Mouse (Mus musculus) neural tube, embryonic 10.5 days (tissue): ENCODE measurements at regions not wholly inside any gene's neighbourhood (a gene's known extent, or its start where the extent isn't known, plus 50 kb on each side); places are given as distances from the start of the nearest gene placed in this dataset.
"Not testable (repeated sequence)": the region's sequence is repeated elsewhere in the genome, so short reads cannot be mapped to it uniquely, and the experiment has no call there.

Experiments used
- DNase-seq: peaks from one replicate; pipeline ENCODE4 v3.0.0-alpha.2; 2017; ENCODE audit warnings: low spot score; ENCODE audit errors: extremely low spot score

DNA sequence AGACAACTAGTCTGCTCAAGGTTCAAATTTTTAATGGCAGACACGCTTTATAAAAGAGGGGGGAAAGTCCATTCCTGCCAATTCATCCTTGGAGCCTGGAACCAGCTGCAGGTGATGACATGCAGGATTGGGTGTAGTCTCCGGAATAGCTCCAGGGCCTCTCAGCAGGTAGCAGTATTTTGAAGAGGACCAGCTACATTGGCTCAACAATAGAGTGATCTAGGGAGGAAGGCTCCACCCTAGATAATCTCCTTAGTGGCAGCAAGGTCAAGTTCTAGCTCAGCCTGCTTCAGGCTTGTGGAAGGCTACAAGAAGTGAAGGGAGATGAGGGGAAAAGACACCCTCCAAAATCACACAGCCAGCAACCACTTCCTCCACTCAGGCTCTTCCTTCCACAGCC is 1405.1 kb downstream of the 4930444P10Rik start:
- not testable (repeated sequence) for DNase-seq

DNA sequence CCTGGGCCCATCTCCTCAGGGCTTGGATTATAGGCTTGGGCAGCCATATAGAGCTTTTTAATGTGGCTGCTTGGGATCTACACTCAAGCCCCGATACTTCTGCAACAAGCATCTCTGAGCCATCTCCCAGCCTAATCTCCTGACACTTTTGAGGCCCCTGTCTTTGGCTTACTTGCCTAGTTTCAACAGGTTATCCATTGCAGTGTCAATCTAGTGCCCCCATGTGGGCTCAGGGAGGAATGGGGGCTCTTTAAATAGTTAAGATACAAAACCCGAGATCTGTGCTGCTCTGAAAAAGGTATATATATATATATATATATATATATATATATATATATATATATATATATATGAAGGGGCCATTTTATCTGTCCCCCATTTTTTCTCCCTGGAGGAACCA is 1407.0 kb downstream of the 4930444P10Rik start:
- no peak for DNase-seq

DNA sequence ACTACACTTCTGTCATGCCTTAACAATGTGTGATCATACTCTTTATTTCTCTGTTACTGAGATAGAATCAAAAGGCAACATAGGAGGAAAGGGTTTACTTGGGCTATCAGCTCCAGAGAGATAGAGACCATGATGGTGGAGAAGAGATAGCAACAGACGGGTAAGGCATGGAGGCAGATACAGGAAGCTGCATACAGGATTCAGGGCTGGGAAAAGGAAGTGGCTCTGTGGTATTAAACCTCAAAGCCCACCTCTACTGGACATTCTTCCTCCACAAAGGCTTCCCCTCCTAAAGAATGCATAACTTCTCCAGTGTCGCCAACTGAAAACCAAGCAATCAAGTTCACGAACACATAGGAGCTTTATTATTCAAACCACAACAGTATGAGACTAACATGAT is 1412.7 kb downstream of the 4930444P10Rik start:
- DNase-seq: no peak

DNA sequence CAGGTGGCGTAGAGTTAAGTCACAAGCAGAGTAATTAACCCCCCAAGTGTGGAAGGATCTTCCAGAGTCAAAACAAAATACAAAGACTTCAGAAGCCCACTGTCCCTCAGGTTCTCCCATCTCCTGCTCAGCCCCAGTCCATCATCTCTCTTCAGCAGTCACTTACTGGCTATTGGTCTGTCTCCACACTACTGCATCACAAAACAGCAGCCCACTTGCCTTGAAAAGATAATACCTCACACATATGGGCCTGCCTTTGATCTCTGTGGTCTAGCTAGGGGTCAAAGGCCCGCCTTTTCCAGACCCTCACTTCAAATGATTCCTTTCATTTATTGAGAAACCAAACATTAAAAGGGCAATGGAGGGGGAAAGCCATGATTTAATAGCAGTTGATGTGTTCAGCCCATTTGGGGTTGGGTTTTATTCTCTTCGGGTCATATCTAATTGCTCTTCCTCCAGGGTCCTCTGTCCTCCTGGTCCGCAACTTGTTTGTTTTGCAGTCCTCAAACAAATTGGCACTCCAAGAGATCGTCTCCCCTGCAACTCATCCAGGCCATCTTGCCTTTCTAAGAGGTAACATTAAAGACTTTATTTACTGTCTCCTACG is 1420.6 kb downstream of the 4930444P10Rik start:
- DNase-seq: no peak

DNA sequence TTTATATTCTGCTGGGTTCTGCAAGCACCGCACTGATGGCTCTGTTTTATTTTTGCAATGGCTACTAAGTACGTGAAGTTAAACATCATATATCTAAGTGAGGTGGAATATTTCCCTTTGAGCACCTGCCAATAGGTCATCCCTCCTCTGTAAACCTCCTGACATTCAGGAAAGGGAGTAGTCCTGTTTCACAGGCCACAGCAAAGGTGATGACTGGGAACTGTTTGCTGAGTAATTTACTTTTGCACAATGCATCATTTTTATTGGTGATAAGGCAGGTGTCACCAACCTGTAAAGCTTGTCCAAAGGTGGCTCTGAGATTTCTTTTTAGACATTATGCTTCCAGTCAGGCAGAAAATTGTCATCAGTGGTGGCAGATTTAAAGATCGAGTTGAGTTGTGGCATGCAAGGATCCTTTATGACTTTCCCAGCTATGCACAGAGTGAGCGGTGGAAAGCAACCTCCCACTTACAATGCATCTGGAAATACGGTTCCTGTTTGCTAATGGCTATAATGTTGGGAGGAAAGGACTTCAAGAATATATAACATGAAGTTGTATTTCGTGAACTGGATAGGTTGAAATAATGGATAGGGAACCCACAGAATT is 1430.3 kb downstream of the 4930444P10Rik start:
- no peak for DNase-seq

DNA sequence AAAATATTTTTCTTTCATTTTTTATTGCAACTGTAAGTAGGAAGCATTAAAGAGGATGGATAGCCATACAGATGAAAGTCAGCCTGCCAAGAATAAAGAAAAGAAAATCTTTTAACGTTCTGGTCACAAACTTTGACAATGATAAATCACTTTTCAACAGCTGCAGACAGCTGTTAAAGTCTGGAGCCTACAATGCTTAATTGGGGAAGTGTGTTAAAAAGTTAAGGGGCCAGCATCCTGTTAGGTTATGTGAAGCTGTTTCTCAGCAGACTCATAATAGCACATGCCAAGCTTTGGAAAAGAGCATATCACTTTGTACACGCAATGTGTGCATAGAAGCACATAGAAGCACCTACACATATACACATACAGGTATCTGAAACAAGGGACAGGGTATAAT is 1431.3 kb downstream of the 4930444P10Rik start:
- DNase-seq: no peak

DNA sequence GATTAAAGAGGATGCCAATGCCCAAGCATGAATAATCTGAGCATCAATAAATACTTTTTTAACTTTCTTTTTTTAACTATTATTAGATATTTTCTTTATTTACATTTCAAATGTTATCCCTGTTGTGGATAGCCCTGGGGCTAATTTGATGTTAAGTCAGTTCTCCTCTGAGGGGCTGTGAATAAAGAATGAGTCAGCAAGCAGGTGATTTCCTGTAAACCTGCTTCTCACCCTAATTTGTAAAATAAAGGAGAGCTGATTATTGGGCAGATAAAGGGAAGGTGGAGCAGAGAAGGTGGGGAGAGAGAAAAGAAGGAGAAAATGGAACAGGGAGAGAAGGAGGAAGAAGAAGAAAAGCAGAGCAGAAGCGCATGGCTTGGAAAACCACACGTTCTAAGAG is 1442.8 kb downstream of the 4930444P10Rik start:
- DNase-seq: no peak

DNA sequence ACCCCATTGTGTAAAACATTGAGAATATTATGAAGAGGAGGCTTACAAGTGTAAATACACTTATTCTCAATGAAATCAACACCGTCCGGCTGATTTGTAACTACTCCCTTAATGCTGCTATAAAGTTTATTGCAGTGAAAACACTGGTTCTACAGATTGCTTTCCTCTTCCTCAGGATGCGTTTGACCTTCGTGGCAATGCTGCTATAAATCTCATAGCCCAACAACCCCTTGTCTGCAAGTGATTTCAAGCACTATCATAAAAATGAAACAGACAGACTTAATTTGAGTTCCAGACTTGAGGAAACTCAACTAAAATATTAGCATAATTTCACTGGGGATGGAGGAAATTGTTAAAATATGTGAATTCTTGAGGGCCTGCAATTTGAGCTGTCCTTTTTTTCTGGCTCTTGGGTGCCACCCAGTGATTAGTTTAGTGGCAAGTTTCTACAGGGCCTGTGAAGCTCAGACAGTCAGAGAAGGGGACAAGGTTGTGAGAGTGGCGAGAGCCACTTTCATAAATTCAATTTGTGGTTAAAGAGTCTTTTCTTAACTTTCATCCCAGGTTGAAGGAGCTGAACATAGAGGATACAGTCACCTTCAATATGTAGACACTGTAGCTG is 1457.4 kb downstream of the 4930444P10Rik start:
- DNase-seq: no peak

DNA sequence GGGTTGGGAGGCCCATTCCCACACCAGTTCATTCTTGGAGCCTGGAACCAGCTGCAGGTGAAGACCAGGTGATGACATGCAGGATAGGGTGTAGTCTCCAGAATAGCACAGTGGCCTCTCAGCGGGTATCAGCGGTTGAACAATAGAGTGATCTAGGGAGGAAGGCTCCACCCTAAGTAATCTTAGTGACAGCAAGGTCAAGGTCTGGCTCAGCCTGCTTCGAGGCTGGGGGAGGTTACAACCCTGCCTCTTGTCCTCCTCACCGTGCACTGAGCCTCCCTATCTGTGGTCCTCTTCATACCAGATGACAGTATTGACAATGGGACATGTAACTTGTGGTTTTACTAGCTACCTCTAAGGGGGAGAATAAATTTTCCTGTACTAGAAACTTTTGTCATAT is 1461.1 kb downstream of the 4930444P10Rik start:
- DNase-seq: no peak

DNA sequence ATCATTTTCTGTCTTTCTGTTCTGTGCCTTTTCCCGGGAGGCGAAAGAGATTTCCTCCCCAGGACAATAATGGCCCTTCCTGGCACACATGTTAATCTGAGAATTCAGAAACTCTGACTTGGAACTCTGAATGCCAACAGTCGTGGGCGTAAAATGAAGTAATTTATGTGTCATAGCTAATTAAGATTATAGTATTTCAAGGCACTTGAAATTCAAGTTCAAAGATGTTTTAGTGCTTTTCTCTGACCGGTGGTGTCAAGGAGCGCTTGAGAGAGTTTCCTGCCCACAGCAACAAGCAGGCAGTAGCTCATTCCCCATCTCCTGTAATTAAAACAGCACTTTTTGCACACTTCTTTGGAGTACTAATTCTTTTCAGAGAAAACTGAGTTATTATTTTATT is 1465.9 kb downstream of the 4930444P10Rik start:
- no peak for DNase-seq

DNA sequence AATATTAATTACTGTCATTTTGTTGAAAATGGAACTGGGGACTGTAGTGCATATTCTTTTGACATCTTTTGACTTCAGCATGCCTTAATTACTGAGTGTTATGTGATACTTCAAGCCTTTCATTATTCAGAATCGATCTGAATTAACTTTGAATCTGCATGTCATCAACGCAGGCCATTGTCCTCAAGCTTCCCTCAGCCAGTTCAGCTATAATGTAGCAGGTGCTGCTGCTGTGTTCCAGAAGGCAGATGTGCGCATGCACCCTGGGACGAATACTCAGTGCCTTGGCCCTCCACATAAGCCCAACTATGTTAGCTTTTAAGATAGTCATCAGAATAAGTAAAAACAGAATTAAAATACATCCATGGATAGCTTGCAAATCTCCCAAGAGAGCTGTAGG is 1466.4 kb downstream of the 4930444P10Rik start:
- DNase-seq: no peak

DNA sequence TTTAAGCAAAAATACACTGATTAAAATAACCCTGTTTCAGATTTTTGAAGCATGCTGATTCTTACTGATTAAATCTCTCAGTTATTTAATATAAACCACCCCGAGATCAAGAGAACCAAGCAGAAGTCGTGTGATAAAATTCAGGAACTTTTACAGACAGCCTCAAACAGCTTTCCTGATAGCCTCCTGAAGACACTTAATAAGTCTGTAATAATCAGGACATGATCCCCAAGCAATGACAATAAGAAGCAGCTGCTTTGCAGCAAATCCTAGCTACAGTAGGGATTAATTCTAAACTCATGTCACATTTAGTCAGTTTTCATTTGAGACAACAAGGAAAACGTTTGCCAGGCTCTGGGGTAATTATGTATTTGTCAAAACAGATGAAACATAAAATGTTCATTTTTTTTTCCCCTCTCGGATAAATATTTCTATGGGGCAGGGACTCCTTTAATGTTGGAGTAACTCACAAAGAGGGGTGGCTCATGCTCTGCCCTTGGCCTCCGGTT is 1472.1 kb downstream of the 4930444P10Rik start:
- no peak for DNase-seq

DNA sequence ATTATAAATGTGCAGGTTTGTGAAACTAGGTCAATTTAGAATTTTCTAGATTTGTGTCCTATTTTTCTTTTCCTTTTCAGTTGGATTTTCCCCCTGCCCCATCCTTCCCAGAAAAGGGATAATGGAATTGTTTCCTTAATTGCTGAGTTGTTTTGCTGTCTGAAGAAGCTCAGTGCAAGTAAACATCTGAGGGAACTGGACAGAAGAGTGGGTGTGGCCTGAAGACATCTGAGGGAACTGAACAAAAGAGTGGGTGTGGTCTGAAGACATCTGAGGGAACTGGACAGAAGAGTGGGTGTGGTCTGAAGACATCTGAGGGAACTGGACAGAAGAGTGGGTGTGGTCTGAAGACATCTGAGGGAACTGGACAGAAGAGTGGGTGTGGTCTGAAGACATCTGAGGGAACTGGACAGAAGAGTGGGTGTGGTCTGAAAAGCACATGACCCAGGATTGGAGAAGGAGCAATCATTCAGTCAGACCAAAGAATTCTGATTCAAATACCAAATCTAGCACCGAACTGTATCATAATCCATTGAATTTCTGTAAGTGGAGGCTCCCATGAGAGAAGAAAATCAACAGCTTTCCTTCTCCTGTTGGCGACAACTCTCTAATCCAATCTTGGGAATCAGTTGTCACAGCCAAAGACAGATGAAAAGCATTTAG is 1479.8 kb downstream of the 4930444P10Rik start:
- DNase-seq: no peak

DNA sequence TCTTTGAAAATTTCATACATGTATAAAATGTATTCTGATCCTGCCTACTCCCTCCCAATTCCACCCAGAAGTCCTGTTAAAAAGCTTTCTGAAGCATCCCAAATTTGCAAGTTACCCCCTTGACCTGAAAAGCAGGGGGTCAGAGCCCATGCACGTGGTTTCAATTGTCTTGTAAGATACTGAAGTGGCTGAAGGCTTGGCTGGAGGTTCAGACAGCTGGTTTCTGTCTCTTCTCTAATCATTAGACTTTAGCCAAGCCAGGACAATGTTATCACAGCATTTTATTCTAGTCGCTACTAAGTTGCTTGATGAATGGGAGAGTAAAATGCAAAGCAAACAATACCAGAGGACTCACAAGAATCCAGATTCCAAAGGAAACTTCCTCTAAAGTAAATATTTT is 1484.1 kb downstream of the 4930444P10Rik start:
- DNase-seq: no peak

DNA sequence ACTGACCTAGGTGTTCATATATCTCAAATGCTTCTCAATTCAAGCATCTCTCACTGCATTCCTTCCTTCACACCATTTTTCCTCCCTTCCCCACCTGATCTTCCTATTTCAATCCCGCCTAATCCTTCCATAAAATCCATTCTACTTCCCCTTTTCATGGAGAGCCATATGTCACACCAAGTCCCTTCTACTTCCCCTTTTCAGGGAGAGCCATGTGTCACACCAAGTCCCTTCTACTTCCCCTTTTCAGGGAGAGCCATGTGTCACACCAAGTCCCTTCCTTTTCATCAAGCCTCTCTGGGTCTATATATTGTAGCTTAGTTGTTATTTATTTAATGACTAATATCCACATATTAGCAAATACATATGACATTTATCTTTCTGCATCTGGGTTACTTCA is 1497.2 kb downstream of the 4930444P10Rik start:
- DNase-seq: no peak

DNA sequence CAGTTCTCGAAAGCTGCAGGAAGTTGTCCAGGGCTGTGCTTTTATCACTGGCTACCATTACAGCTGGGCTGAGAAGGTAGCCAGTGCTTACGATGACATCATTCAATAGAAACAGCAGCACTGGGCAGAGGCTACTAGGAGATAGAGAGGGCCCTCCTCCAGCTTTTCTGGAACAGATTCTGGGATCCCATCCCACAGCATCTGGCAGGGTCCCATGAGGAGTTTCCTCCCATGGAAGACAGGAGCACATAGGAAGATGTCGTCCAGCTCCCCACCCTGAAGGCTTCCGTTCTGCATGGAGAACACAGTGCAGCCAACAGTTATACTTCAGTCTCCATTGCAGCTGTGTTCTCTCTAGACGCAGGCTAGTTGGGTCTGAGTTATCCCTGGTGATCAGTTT is 1503.2 kb downstream of the 4930444P10Rik start:
- no peak for DNase-seq

DNA sequence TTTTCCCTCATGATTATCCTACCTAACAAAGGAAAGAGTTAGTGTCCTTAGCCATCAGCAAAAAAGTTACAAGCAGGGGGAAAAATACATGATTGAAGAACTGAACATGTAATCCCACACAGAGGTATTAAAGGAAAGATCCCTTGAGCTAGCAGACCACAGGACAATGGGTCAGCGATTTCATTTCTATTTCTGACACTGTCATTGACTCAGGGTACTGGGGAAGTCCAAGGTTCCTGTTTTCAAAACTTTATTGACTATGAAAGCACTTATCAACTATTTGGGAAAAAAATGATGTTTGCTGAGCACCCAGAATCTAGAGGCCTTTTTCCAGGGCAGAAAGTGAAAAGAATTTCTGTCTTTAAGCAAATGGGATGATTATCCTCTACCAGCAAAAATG is 1513.7 kb downstream of the 4930444P10Rik start:
- DNase-seq: no peak

DNA sequence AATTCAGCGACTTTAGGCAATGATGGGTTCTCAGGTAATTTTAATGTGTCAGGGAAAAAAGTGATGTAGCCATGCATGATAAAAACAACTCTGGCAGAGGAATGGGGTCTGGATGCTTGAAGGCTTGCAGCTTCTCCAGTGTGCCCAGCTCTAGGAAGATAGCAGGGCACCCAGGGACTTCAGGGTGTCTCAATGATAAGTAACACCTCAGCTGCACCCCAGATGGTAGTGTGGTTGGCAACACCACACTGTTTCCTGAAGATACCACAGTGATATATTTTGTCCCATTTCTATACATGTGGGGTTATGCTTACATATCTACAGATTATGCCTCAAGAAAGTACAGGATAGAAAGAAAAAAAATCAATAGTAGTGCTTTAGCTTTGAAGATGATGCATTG is 1516.9 kb downstream of the 4930444P10Rik start:
- no peak for DNase-seq

DNA sequence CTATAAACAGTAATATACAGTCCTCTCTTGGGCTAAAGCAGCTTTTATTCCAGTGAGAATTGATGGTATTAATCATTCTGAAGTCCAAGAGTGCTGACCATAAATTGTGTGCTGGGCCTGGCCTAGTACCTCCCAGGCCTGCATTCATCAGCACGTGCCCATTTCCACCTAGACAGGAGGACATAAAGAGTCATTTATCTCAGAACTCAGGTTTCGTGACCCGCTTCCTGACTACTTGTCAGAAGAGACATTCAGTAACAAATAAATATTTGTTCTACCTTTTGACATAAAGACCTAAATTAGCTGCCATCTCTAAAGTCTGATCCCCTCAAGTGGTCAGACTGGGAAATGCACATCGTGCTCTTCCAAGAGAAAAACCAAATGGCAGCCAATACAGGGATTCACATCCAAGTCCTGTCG is 1522.6 kb downstream of the 4930444P10Rik start:
- DNase-seq: peak; percentile 45

DNA sequence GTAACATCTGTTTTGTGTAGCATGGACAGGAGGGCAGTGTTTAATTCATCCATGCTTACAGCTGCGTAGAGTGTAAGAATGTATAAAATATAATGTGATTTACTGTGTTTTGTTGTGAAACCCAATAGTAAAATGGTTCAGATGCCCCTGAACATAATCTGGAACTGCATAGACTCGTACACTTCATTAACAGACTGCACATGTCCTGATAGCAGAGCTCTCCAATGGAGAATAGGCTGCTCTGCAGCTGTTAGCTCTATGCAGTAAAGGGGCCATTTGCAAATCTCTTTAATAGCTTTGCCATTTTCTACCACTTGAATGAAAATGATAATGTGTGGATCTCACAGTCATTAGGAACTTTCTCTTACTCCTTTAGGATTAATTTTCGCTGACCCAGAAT is 1523.0 kb downstream of the 4930444P10Rik start:
- DNase-seq: no peak

DNA sequence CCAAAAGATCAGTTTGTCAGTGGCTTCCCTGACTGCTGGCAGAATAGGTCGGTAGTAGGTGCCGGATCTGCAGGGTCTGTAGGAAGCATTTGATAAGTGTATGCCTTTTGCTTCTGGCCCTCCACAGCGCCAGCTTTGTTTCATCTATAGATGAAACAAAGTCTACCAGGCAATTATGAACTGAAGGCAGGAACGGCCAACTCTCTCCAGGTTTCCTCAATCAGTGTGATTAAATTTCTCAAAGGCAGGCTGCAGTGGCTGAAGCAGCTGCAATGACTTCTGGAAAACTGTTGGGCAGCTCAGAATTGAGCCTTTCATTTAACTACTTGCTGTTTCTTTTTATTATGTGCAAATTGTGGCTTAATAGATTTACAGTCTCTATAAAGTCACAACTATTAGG is 1526.1 kb downstream of the 4930444P10Rik start:
- DNase-seq: no peak

DNA sequence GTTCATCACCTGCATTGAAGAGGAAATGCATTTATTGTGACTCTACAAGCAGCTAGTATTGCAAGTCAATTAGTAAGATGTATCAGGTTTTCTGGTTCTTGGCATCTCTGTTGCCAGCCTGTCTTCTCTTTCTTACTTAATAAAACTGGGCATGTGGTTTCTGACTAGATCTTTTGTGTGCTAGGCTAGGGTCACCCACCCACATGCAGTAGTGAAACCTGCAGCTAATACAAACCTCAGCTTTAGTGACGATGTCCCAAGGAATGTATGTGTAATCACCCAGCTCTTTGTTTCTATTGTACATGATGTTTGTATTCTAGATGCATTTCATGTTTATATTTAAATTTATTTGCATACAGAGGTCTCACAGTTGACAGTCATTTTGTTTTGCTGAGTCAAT is 1526.7 kb downstream of the 4930444P10Rik start:
- DNase-seq: no peak
